Mouse (Mus musculus): ENCODE results near the gene Msrb3.

Gene Msrb3

GRCm38 (mm10) chr10:120898785-120899762, at the start of gene Msrb3:
Gene Msrb3, minus strand, starts transcription at chr10:120899101.
- peak; percentile 12 for DNase-seq

- no peak for DNase-seq
These were observed 49.6 kb upstream of the Msrb3 start for GRCm38 (mm10) chr10:120948461-120948860.

GRCm38 (mm10) chr10:120947842-120948241, 48.9 kb upstream of the Msrb3 start:
- no peak for DNase-seq

- no peak for DNase-seq
These were observed 47.9 kb upstream of the Msrb3 start for GRCm38 (mm10) chr10:120946847-120947246.

- DNase-seq = no peak
These were observed 40.0 kb upstream of the Msrb3 start for GRCm38 (mm10) chr10:120938904-120939208.

GRCm38 (mm10) chr10:120938077-120938903, 39.4 kb upstream of the Msrb3 start:
- peak; percentile 25 for DNase-seq

- no peak for DNase-seq
These were observed 30.6 kb upstream of the Msrb3 start for GRCm38 (mm10) chr10:120929536-120929935.

- no peak for DNase-seq
These were observed 29.3 kb upstream of the Msrb3 start for GRCm38 (mm10) chr10:120928183-120928582.

GRCm38 (mm10) chr10:120926156-120926555, 27.3 kb upstream of the Msrb3 start:
- no peak for DNase-seq

- no peak for DNase-seq
These were observed 22.6 kb upstream of the Msrb3 start for GRCm38 (mm10) chr10:120921501-120921900.

- DNase-seq = no peak
These were observed 21.7 kb upstream of the Msrb3 start for GRCm38 (mm10) chr10:120920604-120921003.

- no peak for DNase-seq
These were observed 17.3 kb upstream of the Msrb3 start for GRCm38 (mm10) chr10:120916250-120916649.

- no peak for DNase-seq
These were observed 16.2 kb upstream of the Msrb3 start for GRCm38 (mm10) chr10:120914948-120915631.

GRCm38 (mm10) chr10:120914286-120914685, 15.4 kb upstream of the Msrb3 start:
- DNase-seq = no peak

GRCm38 (mm10) chr10:120913796-120914195, 14.9 kb upstream of the Msrb3 start:
- no peak for DNase-seq

- DNase-seq = no peak
These were observed 13.1 kb upstream of the Msrb3 start for GRCm38 (mm10) chr10:120911971-120912370.

- DNase-seq = no peak
These were observed 10.1 kb upstream of the Msrb3 start for GRCm38 (mm10) chr10:120908776-120909574.

- no peak for DNase-seq
These were observed 5.8 kb upstream of the Msrb3 start for GRCm38 (mm10) chr10:120904676-120905075.

GRCm38 (mm10) chr10:120903843-120904468, 5.1 kb upstream of the Msrb3 start:
- DNase-seq = no peak

GRCm38 (mm10) chr10:120901746-120902145, 2.8 kb upstream of the Msrb3 start:
- DNase-seq = no peak

- no peak for DNase-seq
These were observed 1.2 kb upstream of the Msrb3 start for GRCm38 (mm10) chr10:120900096-120900495.

GRCm38 (mm10) chr10:120898357-120898756, 544 bp downstream of the Msrb3 start:
- DNase-seq = no peak
